Mouse (Mus musculus): ENCODE data around the gene Gm6460.
"Not testable (repeated sequence)": the region's sequence is repeated elsewhere in the genome, so short reads cannot be mapped to it uniquely, and the experiment has no call there.

The Gm6460 gene

DNA sequence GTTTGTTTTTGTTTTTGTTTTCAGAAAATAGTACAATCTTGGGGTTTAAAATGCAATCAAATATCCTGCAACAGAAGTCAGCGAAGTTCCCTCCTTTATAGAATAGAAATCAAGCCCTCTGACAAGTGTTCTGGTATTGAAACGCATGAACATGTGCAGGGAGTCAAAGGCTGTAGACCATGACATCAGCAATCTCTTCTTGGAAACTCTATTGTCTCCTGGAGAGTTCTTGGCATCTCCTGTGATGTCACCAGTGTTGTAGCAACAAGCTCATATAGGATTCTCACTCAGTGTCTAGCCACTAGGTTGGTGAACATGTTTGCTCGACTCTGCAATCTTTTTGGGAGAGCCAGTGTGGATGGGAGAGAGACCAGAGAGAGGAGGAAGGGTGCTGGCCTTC lies at the start of gene Gm6460:
Gene Gm6460 (plus strand): TSS at position 301 of the 400 bp plus-strand sequence.
- H3K27me3 ChIP-seq (ENCODE audit: control insufficient read depth, insufficient read depth, low read length, poor library complexity, severe bottlenecking); H3K36me3 ChIP-seq (ENCODE audit: control insufficient read depth, insufficient read depth, low read length, poor library complexity, severe bottlenecking); DNase-seq (ENCODE audit: low read depth, low spot score): not testable (repeated sequence)
